Mouse (Mus musculus): Measurements from ENCODE around the gene Naaladl2.

Naaladl2 gene

DNA sequence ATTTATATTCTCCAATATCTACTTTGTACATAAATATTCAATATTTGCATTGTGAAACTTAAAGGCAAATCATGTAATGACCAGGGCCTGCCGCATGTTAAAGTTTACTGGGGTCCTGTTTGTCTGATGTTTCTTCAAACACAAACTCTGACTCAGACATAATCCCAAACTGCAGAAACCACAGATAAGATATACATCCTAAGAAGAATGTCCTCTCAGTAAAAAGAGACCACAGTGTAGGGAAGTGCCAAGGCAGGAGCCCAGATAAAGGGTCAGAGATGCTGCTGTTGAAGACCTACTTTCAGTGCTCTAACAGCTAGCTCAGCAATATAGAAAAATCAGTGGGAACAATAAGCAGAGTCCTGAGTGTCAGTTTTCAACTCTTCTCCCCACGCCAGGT lies 201.9 kb downstream of the Naaladl2 start:
- DNase-seq (ENCODE audit: low spot score in 2 of 2), result no peak

DNA sequence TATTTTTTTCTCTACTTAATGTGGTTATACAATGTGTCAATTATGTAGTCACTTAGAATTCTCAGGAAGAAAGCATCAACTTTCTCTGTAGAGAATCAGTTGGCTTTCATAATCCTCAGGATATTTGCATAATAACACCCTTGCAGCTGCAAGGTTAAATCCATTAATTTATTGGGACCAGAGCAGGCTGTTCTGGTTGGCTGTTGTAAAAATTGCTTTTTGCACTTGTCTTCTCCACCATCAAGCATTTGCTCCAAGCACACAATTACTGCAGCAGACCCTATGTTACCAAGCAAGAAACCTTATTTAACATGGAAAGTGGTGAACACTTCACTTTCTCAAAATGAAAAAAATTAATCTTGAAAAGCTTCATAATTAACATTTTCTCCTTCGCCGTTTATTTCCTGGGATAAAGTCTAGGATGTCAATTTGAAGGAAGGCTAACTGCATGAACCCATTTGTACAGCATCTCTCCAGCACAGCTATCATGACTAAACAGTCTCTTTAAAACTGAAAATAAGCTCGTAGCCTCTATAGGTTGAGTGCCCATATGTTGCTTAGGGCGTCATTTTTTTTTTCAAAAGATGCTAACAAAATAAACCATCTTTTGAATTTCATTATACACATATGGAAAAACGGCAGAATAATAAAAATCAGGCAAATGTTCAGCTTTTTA lies 205.4 kb downstream of the Naaladl2 start:
- DNase-seq (ENCODE audit: low spot score in 2 of 2), result no peak

- no peak for DNase-seq (ENCODE audit: low spot score in 2 of 2)
Measured at GRCm38 (mm10) chr3:24921811-24922210, 222.2 kb downstream of the Naaladl2 start.

DNA sequence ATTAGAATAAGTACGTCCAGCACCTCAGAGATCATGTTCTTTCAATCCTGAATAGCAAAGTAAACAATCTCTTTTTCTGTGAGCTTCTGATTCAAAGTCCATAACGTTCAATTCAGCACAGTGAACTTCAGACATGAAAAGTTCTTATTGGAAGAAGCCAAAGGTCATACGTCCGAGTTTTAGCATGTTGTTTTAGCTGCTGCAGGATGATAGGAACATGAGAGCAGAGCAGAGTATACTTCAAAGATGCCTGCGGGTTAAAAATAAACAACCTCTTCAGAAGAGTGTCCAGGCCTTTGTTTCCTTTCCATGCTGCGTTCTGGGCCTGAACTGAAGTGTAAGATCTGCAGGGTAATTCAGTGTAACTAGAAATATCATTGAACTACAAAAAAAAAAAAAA lies 222.7 kb downstream of the Naaladl2 start:
- DNase-seq (ENCODE audit: low spot score in 2 of 2), result no peak

- peak in 1 of 2 experiments; percentile 4 for DNase-seq (ENCODE audit: low spot score in 2 of 2)
Measured at GRCm38 (mm10) chr3:24905425-24905960, 238.6 kb downstream of the Naaladl2 start.

DNA sequence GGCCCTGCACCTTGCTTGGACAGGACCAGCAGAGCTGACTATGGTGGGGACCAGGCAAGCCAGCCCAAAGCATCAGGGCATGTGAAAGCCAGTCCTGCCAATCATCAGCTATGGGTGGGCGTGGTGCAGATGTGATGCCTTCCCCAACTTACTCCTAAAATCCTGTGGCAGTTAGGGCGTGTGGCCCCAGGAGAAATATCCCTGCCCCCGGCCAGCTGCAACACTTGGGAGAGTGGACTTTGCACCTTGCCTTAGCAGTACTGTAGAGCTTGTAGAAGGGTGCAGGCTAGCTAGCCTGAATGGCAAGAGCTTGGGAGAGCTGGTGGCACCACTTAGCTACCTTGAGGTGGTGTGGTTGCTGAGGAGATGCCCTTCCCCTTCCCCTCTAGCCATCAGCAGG lies 255.3 kb downstream of the Naaladl2 start:
- DNase-seq (ENCODE audit: low spot score in 2 of 2), result no peak

- no peak for DNase-seq (ENCODE audit: low spot score in 2 of 2)
Measured at GRCm38 (mm10) chr3:24872254-24872653, 271.8 kb downstream of the Naaladl2 start.

DNA sequence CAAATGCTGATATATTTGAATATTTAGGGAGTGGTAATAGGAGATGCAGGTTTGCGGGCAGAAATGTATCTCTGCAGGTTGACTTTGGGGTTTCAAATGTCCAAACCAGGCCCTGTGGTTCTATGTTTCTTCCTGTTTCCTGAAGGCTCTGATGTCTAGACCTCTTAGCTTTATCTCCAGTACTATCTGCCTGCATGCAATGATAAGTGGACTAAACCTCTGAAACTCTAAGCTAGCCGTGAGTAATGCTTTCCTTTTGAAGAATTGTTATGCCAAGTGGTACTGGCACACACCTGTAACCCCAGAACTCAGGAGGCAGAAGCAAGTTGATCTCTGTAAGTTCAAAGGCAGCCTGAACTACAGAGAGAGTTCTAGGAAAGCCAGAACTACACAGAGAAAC lies 291.1 kb downstream of the Naaladl2 start:
- no peak for DNase-seq (ENCODE audit: low spot score in 2 of 2)

DNA sequence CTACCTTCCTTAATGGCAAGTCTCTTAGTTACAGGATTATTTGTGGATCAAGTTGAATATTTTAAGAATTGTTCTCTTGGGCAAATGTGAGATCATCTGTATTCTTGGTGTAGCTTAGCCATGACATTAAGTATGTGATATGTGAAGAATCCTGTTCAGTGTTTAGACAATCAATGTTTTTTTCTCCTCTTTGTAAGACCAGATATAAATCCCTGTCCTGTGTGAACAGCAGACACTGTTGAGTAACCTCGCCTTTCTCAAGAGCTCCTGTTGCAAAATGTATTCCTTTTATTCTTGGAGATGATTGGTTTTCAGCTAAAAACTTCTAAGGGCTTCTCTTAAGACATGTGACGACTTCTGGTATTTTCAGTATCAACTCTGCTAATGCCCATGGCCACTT lies 347.3 kb downstream of the Naaladl2 start:
- no peak for DNase-seq (ENCODE audit: low spot score in 2 of 2)

- DNase-seq (ENCODE audit: low spot score in 2 of 2), result no peak
Measured at GRCm38 (mm10) chr3:24787451-24788148, 356.5 kb downstream of the Naaladl2 start.

DNA sequence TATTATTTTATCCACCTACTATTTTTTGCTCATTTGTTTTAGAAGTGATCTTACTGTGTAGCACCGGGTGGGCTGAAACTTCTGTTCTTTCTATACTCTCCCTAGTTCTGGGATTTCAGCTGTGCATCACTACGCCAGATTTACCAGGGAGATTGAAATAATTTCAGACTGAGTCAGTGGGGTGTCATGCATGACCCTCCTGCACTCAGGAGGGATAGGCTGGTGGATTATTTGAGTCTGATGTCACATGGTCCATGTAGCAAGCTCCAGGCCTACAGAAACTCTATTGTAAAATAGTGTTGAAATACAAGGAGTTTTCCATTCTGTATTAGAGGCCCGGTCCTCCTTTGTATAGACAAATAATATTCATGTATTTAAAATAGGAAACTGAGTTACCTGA lies 360.0 kb downstream of the Naaladl2 start:
- DNase-seq (ENCODE audit: low spot score in 2 of 2), result no peak

DNA sequence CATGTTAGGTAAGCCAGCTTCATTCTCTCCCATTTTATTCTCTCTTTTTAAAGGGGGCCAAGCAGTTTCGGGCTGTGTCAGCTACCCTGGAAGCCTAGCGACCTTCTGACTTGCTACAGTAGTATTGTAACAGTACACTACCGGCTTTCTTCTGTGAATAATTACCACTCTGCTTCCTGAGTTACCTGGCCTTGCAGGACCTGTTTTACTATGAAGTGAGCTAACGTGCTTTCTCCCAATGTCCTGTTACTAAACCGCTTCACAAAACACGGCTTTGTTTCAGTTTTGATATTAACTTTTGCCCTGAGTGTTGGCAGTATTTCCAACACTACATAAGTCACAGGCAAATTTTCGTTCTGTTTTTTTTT lies 360.6 kb downstream of the Naaladl2 start:
- DNase-seq (ENCODE audit: low spot score in 2 of 2), result no peak

DNA sequence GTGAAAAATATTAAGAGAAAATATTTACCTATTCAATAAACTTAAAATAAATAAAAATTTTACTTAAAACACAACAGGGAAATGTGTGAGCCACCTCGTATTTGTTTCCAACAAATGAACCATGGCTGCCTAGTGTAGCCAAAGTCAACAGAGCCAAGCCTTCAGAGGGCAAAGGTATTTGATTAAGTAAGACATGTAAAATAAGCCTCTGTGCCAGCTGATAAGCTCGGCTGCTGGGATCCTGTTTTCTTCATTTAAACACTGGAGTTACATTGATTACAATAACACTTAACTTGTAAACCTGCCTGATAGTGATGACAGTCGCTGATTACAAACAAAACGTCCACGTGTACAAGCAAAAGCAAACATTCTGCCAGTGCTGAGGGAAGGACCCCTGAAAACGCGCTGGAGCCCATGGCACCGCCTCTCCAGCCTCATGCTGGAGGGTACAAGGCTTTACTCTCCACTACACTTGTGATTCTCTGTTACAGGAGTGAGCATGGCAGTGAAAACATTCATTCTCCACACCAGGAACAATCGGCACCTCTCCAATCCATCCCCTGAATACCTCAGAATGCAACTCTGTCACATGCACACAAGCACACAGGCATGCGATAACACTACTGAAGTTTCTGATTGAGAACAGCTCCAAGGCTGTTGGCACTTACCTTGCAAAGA lies 361.1 kb downstream of the Naaladl2 start:
- no peak for DNase-seq (ENCODE audit: low spot score in 2 of 2)

GRCm38 (mm10) chr3:24781687-24782086 lies 362.4 kb downstream of the Naaladl2 start:
- no peak for DNase-seq (ENCODE audit: low spot score in 2 of 2)

DNA sequence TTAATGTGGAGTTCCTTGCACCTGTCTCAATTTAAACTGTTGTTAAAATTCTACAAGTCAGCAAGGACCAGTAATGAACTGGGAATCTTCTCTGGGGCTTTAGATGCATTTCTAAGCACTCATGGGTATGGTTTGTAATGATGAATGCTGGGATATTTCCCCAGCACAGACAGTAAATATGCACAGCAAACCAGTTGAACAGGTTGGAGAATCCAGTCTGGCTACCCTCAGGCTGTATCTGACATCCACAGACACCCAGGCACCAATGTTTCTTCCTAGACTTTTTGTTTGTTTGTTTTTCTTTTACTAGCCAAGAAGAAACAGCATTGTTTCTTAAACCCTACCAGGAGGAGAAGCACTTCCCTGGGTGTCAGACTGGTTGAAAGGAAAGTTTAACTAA lies 365.6 kb downstream of the Naaladl2 start:
- DNase-seq (ENCODE audit: low spot score in 2 of 2), result no peak

GRCm38 (mm10) chr3:24749055-24749454 lies 395.0 kb downstream of the Naaladl2 start:
- DNase-seq (ENCODE audit: low spot score in 2 of 2), result no peak

GRCm38 (mm10) chr3:24747182-24747856 lies 396.7 kb downstream of the Naaladl2 start:
- DNase-seq (ENCODE audit: low spot score in 2 of 2), result no peak

DNA sequence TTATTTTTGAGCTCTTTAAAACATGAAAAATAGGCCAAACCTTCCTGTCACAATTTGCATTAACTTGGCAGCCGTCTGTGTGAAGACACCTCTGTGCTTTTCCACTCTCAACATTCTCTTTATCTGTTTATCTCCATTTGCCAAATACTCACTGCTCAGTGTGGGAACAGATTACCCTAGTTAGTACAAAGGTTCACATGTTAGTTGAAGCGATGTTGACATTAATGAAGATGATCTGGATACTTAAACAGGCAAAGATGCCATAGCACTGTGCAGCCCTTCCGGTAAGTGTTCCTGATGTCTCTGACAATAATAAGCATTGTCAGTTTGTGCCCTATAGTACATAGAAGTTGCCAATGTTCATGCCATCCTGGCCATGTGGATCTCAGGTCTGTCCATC lies 400.1 kb downstream of the Naaladl2 start:
- DNase-seq (ENCODE audit: low spot score in 2 of 2), result no peak

GRCm38 (mm10) chr3:24719181-24719749 lies 424.8 kb downstream of the Naaladl2 start:
- DNase-seq (ENCODE audit: low spot score in 2 of 2), result no peak

DNA sequence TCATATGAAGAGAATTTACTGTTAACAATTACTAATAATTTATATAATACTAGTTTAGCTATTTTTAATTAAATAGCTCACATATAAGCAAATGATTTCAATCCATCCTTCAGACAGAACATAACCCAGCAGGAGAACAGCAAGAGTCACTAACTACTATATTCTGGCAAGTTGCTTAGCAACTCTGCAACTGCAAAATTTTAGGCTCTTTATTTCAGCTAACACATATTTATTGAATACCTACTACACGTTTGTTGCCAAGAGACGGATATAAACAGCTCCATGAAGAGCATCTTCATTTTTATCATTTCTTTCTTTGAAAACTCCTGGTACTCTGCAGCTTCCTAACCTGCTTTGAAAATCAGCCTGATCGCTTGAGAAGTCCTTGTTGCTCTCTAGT lies 429.3 kb downstream of the Naaladl2 start:
- DNase-seq (ENCODE audit: low spot score in 2 of 2), result no peak

DNA sequence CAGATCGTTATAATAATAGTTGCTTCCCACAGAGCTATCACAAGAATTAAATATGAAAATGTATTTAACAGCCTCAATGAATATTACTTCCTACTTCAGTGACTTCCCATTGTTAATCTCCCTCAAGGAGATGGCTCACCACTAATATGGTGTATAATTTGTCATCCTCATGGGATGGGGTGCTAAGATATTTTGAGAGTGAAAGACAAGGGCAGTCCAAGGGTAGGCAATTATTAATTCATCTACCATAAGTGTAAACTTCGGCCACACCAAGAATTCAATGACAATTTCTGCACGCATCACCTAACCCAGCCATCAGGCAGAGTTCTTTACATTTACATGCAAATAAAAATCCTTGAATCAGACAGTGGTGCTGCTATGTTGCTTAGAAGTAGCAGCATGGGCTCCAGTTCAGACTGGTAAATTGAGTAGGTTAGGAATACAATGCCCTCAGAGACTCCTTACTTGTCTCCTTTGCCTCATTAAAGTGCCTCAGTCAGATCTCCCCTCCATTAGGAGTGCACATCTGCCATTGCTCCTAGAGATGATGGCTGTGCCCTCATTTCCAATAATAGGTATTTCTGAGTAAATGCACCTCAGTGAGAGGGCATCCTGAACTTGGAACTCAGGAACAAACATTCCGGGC lies 438.2 kb downstream of the Naaladl2 start:
- DNase-seq (ENCODE audit: low spot score in 2 of 2), result no peak

All from cerebellum, postnatal 4 days (tissue).